Mouse (Mus musculus): ENCODE data around the gene Olfr78. TPM values are rescaled to one million over a fixed set of nuclear protein-coding genes. Genes with fewer than 3 reads are reported as not detected.

Olfr78 gene
- 0.29 and 0.32 TPM in 2 replicates for polyA plus RNA-seq (2012; rRNA removed)

DNA sequence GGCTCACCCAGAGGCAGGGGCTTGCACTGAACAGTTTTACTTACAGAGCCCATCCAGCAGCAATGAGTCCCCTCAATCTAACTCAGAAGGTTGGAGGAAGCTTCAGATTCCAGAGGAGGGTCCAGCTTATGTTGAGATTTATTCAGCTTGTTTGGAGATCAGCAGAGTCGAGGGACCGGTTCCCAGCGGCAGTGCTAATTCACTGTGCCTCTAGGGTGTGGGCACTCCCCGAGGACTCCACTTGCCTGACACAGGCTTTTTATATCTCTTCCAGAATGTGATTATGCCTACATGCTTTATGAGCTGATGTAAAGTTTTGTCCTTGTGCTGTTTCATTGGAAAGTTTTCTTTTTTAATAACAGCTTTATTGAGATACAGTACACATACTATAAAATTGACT lies at the start of gene Olfr78, which contains the start of gene Olfr560:
Gene Olfr78, minus strand, starts transcription at position 206 of the 400 bp plus-strand sequence.
Gene Olfr560, minus strand, starts transcription at position 101 of the 400 bp plus-strand sequence.
- Histone ChIP-seq H3K36me3 (ENCODE audit: control insufficient read depth, insufficient read depth, low read length) (no peaks in the 10 kb centered on the region), H3K27ac (ENCODE audit: control insufficient read depth, insufficient read depth, low read length) (no peak within 1 kb of the TSS), H3K4me1 (replicated peaks; ENCODE audit: control insufficient read depth, insufficient read depth, low read length) (no peaks in the 10 kb centered on the region), H3K27me3 (ENCODE audit: control insufficient read depth, insufficient read depth, low read length) (no peaks in the 10 kb centered on the region), H3K4me3 (ENCODE audit: control insufficient read depth, insufficient read depth, low read length) (no peak within 1 kb of the TSS)
- TF ChIP-seq CTCF (IDR thresholded peaks at IDR 0.05; ENCODE audit: borderline replicate concordance, control insufficient read depth, extremely low read depth, insufficient read depth, low read length, poor library complexity) = no peak
- TF ChIP-seq POLR2A (IDR thresholded peaks at IDR 0.05; ENCODE audit: control insufficient read depth, extremely low read depth, insufficient read depth, low read length, poor library complexity) = no peak
- WGBS = 86% methylated on average over 4 of the region's 4 CpGs
- no peak for DNase-seq

DNA sequence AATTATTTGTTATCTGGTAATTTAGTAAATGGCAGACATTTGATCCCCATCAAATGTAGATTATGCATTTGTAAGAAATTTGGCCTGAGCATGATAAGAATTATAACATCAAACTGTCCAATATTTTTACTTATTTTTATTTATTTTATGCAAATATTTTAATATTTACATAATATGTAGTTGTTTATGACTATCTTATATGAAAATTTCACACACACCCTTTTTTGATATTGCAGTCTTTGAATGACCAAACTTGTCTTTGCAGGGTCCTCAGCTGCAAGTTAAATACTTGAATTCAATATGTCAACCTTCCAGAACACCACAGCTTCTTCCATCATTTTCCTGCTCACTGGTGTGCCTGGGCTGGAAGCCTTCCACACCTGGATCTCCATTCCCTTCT lies 43.9 kb upstream of the Olfr78 start, which contains the start of gene Olfr564:
Gene Olfr564, plus strand, starts transcription at position 301 of the 400 bp plus-strand sequence.
- Histone ChIP-seq H3K27me3 (ENCODE audit: control insufficient read depth, insufficient read depth, low read length) (no peaks in the 10 kb centered on the region), H3K4me3 (ENCODE audit: control insufficient read depth, insufficient read depth, low read length) (no peak within 1 kb of the TSS), H3K36me3 (ENCODE audit: control insufficient read depth, insufficient read depth, low read length) (no peaks in the 10 kb centered on the region), H3K4me1 (replicated peaks; ENCODE audit: control insufficient read depth, insufficient read depth, low read length) (no peaks in the 10 kb centered on the region), H3K27ac (ENCODE audit: control insufficient read depth, insufficient read depth, low read length) (no peak within 1 kb of the TSS)
- DNase-seq = no peak
- no peak for TF ChIP-seq CTCF (IDR thresholded peaks at IDR 0.05; ENCODE audit: borderline replicate concordance, control insufficient read depth, extremely low read depth, insufficient read depth, low read length, poor library complexity)
- TF ChIP-seq POLR2A (IDR thresholded peaks at IDR 0.05; ENCODE audit: control insufficient read depth, extremely low read depth, insufficient read depth, low read length, poor library complexity) = no peak

DNA sequence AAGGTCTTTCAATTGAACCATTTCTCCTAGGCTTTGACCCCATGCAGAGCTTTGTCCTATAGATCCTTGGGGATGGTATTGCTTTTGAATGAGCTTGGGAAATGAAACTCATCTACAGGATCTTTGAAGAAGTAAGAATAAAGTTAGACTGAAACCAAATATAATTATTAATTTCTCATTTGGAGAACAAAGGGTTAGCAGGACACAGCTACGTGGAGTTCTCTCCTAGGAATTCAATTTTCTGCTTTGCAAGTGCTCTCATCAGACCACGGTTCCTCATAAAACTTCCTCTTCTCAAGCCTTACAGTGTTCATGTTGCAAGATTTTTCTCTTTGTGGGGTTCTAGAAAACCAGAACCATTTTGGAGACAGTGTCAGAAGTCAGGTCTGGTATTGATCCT lies 11.7 kb upstream of the Olfr78 start, which contains the start of gene Olfr561:
Gene Olfr561, plus strand, starts transcription at position 301 of the 400 bp plus-strand sequence.
- no peaks in the 10 kb centered on the region for H3K27me3 ChIP-seq (ENCODE audit: control insufficient read depth, insufficient read depth, low read length)
- no peaks in the 10 kb centered on the region for H3K4me1 ChIP-seq (replicated peaks; ENCODE audit: control insufficient read depth, insufficient read depth, low read length)
- no peak for DNase-seq
- no peak within 1 kb of the TSS for H3K4me3 ChIP-seq (ENCODE audit: control insufficient read depth, insufficient read depth, low read length)
- no peak within 1 kb of the TSS for H3K27ac ChIP-seq (ENCODE audit: control insufficient read depth, insufficient read depth, low read length)
- WGBS = 17% methylated on average over 2 of the region's 2 CpGs
- no peaks in the 10 kb centered on the region for H3K36me3 ChIP-seq (ENCODE audit: control insufficient read depth, insufficient read depth, low read length)
- TF ChIP-seq POLR2A (IDR thresholded peaks at IDR 0.05; ENCODE audit: control insufficient read depth, extremely low read depth, insufficient read depth, low read length, poor library complexity) (no peak), CTCF (IDR thresholded peaks at IDR 0.05; ENCODE audit: borderline replicate concordance, control insufficient read depth, extremely low read depth, insufficient read depth, low read length, poor library complexity) (no peak)

DNA sequence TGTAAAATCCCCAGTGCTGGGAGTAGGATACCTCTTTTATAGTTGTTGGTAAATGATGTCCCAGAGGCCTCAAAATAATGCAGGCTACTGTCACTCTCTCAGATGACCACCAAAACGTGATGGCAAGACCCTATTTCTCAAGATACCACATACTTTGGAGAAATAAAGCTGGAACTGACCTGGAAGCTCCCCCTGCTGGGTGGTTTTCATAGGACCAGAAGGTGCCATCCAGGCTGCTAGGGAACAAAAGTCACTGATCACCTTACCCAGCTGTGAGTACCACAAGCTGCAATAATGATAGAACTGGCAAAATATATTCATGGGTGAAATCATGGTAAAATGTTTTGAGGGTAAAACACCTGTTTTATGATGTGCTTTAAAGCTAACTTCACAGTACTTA lies 7.2 kb downstream of the Olfr78 start:
- WGBS = 10% methylated on average over 1 of the region's 1 CpGs
- Histone ChIP-seq H3K27ac (ENCODE audit: control insufficient read depth, insufficient read depth, low read length) (no peak overlapping the region), H3K27me3 (ENCODE audit: control insufficient read depth, insufficient read depth, low read length) (no peaks in the 10 kb centered on the region), H3K4me1 (replicated peaks; ENCODE audit: control insufficient read depth, insufficient read depth, low read length) (no peaks in the 10 kb centered on the region), H3K4me3 (ENCODE audit: control insufficient read depth, insufficient read depth, low read length) (no peak overlapping the region), H3K36me3 (ENCODE audit: control insufficient read depth, insufficient read depth, low read length) (no peaks in the 10 kb centered on the region)
- no peak for DNase-seq
- TF ChIP-seq POLR2A (IDR thresholded peaks at IDR 0.05; ENCODE audit: control insufficient read depth, extremely low read depth, insufficient read depth, low read length, poor library complexity) (no peak), CTCF (IDR thresholded peaks at IDR 0.05; ENCODE audit: borderline replicate concordance, control insufficient read depth, extremely low read depth, insufficient read depth, low read length, poor library complexity) (no peak)

DNA sequence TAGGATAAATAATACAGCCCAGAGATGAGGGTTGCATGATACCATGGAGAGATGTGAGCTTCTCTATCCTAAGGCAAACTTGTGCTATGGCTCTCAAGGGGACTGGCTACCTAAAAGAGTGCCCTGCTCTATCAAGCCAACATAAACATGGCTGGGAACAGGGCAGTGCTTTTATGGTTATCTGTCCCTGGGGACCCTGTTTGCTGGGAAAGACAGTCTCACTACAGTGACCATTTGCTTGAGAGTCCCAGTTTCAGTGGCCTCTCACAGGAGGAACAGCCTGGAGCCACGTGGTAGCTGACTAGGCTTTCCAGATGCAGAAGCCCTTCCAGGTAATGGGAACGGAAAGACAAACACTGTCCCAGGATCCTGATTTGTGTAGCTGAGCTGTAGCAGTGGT lies 21.6 kb downstream of the Olfr78 start:
- DNase-seq = no peak
- WGBS = 72% methylated on average over 2 of the region's 2 CpGs

DNA sequence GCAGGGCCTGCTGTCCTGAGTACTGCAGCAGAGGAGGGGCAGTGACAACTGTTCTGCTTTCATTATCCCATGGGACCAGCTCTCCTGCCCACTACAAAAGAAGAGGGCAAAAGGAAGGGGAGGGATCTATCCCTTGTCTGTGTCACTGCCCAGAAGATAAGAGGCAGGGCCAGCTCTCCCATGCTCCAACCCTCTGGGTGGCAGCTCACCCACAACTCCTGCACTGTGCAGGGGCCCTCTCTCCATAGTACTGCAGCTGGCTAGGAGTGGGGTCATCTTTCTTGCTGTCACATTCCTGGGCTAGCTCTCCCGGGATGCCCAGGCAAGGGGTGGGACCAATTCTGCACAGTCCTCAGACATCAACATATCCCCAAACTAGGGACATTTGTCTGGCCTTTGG lies 25.5 kb downstream of the Olfr78 start:
- Histone ChIP-seq H3K4me1 (replicated peaks; ENCODE audit: control insufficient read depth, insufficient read depth, low read length) (no peaks in the 10 kb centered on the region), H3K27me3 (ENCODE audit: control insufficient read depth, insufficient read depth, low read length) (no peaks in the 10 kb centered on the region), H3K27ac (ENCODE audit: control insufficient read depth, insufficient read depth, low read length) (no peak overlapping the region), H3K4me3 (ENCODE audit: control insufficient read depth, insufficient read depth, low read length) (no peak overlapping the region), H3K36me3 (ENCODE audit: control insufficient read depth, insufficient read depth, low read length) (no peaks in the 10 kb centered on the region)
- no peak for TF ChIP-seq POLR2A (IDR thresholded peaks at IDR 0.05; ENCODE audit: control insufficient read depth, extremely low read depth, insufficient read depth, low read length, poor library complexity)
- no peak for TF ChIP-seq CTCF (IDR thresholded peaks at IDR 0.05; ENCODE audit: borderline replicate concordance, control insufficient read depth, extremely low read depth, insufficient read depth, low read length, poor library complexity)
- DNase-seq = no peak
- 78% methylated on average over 1 of the region's 1 CpGs for WGBS

More for the DNA sequence above, 21.6 kb downstream of the Olfr78 start:
- Histone ChIP-seq H3K4me1 (replicated peaks; ENCODE audit: control insufficient read depth, insufficient read depth, low read length) (no peaks in the 10 kb centered on the region), H3K4me3 (ENCODE audit: control insufficient read depth, insufficient read depth, low read length) (no peak overlapping the region), H3K36me3 (ENCODE audit: control insufficient read depth, insufficient read depth, low read length) (no peaks in the 10 kb centered on the region), H3K27me3 (ENCODE audit: control insufficient read depth, insufficient read depth, low read length) (no peaks in the 10 kb centered on the region), H3K27ac (ENCODE audit: control insufficient read depth, insufficient read depth, low read length) (no peak overlapping the region)
- TF ChIP-seq POLR2A (IDR thresholded peaks at IDR 0.05; ENCODE audit: control insufficient read depth, extremely low read depth, insufficient read depth, low read length, poor library complexity) (no peak), CTCF (IDR thresholded peaks at IDR 0.05; ENCODE audit: borderline replicate concordance, control insufficient read depth, extremely low read depth, insufficient read depth, low read length, poor library complexity) (no peak)

DNA sequence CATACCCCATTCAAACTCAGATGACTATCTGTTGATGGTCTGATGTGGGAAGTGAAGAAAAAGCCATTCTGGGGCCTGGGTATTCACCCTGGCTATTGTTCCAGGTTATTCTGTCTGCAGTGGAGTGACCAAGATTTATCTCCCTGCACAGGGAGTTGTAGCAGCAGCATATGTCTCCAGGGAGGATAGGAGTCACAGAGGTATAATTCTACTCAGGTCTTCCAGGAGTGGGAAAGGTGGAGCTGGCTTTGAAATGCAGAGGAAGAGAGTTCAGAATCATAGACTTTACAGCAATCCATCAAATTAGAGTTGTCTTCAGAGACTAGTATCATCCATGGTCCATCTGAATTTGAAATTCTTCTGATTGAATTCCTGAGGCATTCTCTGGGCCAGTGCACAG lies 31.9 kb downstream of the Olfr78 start, which contains the start of gene Olfr559:
Gene Olfr559, minus strand, starts transcription at position 101 of the 400 bp plus-strand sequence.
- DNase-seq = no peak
- no peak for TF ChIP-seq POLR2A (IDR thresholded peaks at IDR 0.05; ENCODE audit: control insufficient read depth, extremely low read depth, insufficient read depth, low read length, poor library complexity)
- TF ChIP-seq CTCF (IDR thresholded peaks at IDR 0.05; ENCODE audit: borderline replicate concordance, control insufficient read depth, extremely low read depth, insufficient read depth, low read length, poor library complexity) = no peak
- Histone ChIP-seq H3K36me3 (ENCODE audit: control insufficient read depth, insufficient read depth, low read length) (no peaks in the 10 kb centered on the region), H3K27me3 (ENCODE audit: control insufficient read depth, insufficient read depth, low read length) (no peaks in the 10 kb centered on the region), H3K4me3 (ENCODE audit: control insufficient read depth, insufficient read depth, low read length) (no peak within 1 kb of the TSS), H3K4me1 (replicated peaks; ENCODE audit: control insufficient read depth, insufficient read depth, low read length) (no peaks in the 10 kb centered on the region), H3K27ac (ENCODE audit: control insufficient read depth, insufficient read depth, low read length) (no peak within 1 kb of the TSS)

Data from thymus, adult 2 months (tissue).